Mouse (Mus musculus) right cerebral cortex, postnatal 14 days (tissue): ENCODE data around the gene Tlk1.

Source experiments
- DNase-seq: peaks from one replicate; pipeline ENCODE4 v3.0.0; 2022

Tlk1 gene

DNA sequence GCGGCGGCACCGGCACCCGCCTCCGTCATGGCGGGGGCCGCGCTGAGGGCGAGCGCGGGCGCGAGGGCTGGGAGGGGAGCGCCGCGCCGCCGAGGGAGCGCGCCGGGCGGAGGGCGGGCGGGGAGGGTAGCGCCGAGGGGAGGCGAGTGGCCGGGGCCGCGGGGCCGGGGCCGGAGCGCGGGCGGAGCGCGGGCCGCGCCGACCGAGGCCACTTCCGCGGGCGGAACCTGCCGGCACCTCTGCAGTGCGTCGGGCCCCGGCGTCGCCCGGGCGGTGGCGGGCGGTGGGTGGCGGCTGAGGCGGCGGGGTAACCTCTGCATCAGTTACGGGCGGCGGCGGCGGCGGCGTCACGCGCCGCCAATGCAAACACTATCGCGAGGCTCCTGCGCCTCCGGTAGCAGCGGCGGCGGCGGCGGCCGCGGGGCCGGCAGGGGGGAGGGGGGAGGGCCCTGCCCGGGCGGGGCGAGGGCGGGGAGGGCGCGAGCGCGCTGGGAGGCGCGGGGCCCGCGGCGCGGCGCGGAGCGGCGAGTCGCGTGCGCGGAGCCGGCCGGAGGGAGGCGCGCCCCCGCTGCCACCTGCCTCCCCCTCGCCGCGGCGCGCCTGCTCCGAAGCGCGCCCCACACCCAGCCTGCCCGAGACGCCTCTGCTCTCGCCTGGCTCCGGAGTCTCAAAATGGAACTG is at the start of gene Tlk1:
TSS of gene Tlk1 (minus strand) at position 358 of the 681 bp plus-strand sequence.
- peak; percentile 72 for DNase-seq

DNA sequence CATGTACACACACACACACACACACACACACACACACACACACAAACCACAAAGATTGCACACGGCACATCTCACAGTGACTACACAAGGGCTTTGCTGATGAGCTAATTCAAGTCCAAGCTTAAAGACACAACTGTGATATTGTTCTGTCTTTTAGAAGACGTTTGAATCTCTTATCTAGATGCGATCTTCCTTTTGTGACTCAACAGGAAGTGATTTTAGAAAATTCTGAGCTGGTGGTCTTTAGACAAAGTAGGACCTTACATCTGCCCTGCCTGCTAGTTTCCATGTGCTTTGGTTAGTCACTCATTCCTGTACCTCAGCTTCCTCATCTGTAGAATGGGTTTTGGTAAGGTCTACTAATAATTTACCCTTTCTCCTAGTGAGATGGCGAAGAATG is 49.6 kb upstream of the Tlk1 start:
- DNase-seq, result no peak

DNA sequence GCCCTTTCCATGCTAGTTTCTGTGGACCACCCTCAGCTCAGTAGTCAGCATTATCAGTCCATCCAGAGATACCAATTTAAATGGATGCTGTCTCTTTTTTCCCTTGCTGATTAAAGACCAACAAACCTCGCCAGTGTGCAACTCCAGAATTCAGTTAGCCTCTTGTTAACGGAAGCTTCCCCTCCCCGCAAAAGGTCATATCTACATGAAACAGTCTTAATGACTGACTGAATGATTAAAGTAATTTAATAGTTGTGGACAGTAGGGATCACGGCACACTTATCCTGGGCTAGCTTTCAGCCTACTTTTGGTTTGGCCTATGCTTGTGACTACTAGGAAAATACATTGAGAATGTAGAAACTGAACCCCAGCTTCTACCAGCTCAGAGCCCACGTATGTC is 47.6 kb upstream of the Tlk1 start:
- DNase-seq, result no peak

DNA sequence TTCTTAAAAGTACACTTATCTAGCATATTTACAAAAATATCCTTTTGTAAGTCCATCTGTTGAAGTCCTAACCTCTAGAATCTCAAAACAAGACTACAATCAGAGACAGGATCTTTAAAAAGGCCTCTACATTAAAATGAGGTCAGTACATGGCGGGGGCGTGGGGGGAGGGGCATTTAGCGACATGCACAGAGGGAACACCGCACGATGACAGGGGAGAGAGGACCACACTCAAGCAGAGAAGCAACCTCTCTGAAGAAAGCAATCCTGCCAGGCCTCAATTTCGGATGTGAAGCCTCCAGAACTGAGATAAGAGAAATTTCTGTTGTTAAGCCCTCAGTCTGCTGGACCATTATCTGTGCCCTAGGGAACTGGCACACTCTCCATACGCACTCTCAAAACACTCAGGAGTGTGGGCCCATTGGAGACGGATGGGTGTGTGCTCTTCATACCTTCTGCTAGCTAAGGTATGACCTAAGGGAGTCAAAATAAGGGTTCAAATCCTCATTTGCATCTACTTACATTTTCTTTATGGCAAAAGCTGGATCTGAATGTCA is 46.0 kb upstream of the Tlk1 start:
- DNase-seq, result no peak

- DNase-seq, result no peak
Measured at GRCm38 (mm10) chr2:70870819-70871218, 45.3 kb upstream of the Tlk1 start.

DNA sequence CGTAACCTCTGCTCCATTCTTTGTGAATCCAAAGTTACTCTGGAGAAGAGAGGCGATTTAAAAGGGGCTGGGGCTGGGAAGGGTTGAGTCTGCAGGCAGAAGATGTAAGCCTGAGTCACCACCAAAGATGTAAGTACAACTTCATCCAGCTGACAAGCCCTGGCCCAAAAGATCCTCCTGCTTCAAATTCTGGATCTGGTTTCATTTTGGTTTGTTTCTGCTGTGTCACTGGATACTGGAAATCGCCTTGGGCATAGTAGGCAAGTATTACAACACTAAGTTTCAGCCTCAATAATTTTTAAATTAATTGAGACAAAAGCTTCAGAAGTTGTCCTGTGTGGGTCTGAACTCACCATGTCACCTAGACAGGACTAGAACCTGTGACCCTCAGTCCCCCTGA is 43.6 kb upstream of the Tlk1 start:
- DNase-seq, result no peak

DNA sequence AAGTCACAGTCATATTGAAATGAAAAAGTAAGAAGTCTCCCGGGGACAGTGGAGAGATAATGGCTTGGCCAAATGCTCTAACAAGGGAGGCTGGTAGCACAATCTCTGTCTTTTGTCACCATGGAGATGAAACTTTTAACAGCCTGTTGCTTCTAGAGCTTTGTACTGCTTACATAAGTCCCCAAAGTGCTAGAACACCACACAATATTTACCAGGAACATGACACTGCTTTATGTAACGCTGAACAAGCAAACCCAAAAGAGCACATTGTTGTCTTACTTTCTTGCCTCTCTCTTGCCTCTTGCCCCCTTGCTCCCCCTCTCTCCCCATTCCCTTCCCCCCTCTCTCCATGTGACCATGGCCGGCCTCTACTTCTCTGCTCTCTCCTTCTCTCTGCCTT is 41.7 kb upstream of the Tlk1 start:
- DNase-seq, result no peak

GRCm38 (mm10) chr2:70862881-70863280 is 37.4 kb upstream of the Tlk1 start:
- DNase-seq, result no peak

GRCm38 (mm10) chr2:70859740-70860139 is 34.2 kb upstream of the Tlk1 start:
- DNase-seq, result peak; percentile 17

DNA sequence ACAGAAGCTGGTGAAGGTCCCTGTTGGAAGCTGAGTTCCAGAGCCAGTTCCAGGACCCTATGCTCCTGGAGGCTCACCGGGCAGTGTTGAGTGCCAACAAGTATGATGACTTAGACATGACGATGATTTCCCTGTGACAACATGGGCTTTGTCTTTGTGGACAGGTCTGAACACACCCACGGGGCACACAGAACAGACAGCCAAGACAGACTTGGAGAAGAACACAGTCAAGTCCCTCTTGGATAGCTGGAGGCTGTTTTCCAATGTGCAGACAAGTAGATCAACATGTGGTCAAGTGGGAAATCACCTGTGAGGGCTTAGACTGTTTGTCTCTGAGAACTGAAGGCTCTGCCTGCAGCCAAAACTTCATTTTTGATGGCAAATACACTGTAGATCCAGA is 31.4 kb upstream of the Tlk1 start:
- DNase-seq, result no peak

- no peak for DNase-seq
Measured at GRCm38 (mm10) chr2:70854231-70854888, 28.8 kb upstream of the Tlk1 start.

- DNase-seq, result no peak
Measured at GRCm38 (mm10) chr2:70853329-70853728, 27.8 kb upstream of the Tlk1 start.

DNA sequence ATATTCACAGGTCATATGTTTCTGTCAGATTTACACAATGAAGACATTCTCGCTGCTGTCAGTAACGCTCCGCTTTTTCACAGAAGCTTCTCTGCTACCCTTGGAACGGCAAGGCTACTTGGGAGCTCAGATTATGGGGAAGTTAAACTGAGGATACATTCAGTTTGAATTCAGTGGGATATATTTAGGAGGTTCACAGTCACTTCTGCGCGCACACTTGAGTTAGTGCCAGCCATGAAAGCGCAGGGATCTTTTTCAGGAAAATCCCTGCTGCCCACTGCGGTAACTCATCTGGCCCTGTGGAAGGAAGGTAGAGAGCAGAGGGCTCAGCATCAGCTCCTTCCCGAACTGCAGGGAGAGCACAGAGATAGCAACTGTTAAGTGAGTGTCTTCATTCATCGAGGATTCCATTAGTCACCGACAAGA is 27.3 kb upstream of the Tlk1 start:
- DNase-seq, result peak; percentile 42

DNA sequence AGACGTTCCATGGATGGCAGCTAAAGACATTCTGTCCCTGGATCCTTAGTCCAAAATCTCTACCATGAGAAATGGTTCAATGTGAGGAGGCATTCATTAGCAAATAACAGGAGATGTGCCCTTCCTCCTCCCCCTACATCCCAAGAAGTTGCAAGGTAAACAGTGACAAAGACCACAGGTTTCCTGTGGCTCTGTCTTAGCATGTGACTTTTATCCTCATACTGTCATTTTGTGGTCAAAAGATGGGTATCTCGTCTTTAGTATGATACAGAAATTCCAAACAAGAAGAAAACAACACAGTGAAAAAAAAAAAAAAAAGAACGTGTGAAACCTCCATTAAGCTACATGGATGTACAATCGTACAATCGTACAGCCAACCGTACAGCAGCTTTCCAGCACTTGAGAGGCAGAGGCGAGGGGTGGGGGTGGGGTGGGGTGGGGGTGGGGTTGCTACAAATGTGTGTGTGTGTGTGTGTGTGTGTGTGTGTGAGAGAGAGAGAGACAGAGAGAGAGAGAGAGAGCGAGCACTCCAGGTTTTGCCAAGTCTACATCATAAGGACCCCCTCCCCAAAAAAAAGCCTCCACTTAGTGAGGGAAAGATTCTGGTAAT is 26.8 kb upstream of the Tlk1 start:
- DNase-seq, result no peak

- DNase-seq, result no peak
Measured at GRCm38 (mm10) chr2:70845871-70846270, 20.3 kb upstream of the Tlk1 start.

- no peak for DNase-seq
Measured at GRCm38 (mm10) chr2:70844694-70845395, 19.3 kb upstream of the Tlk1 start.

DNA sequence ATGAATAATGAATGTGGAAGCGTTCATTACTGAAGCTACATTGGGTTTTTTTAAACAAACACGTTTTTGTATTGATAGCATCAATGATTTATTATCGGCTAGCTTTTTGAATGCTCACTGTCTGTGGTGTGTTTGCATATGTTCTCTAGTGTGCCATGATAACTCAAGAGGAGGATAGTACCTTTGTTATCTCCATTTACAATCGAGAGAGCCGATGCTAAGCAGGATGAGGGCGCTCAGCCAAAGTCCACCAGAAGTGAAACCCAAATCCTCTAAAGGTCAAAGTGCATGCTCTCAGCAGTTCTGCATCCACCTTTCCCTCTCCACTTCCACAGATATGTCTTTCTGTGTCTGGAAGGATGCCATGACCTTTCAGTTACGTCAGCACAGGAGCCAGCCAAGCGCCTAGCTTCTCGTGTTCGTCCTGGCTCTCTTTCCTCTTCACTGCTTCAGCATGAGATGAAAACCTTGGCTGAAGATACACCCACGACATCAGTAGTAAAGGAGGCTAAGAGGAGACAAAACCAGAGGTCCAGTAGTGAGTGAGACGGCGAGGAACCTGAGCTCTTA is 16.6 kb upstream of the Tlk1 start:
- no peak for DNase-seq

DNA sequence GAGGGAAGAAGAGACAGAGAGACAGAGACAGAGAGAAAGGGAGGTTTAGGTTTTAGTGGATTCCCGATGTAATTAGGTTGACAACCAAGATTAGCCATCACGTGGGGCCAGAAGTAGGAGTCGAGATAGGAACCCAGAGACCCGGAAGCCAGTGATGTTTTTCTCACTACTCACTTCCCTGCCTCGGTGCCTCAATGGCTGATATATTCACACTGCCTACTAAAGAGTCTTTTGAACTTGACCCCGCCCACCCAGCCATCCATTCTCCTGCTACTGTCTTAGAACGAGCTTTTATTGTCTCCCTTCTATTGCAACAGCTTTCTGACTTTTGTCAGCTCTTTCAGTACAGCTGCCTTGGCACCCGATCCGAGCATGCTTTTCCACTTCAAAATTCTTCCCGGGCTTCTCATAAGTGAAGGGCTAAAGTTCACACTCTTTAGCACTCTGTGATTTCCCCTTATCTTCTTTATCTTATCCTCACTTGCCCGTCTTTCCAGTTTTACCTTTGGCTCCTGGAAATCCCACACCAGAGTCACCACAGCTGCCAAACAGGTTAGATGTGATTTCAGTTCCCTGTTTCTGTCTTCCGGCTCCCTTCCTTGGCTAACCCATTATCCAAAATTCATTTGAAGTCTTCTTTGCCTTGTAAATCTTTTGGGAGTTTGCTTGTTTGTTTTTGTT is 13.1 kb upstream of the Tlk1 start:
- no peak for DNase-seq

GRCm38 (mm10) chr2:70836306-70836651 is 10.8 kb upstream of the Tlk1 start:
- DNase-seq, result no peak

GRCm38 (mm10) chr2:70835641-70836305 is 10.2 kb upstream of the Tlk1 start:
- DNase-seq, result no peak

GRCm38 (mm10) chr2:70835209-70835608 is 9.7 kb upstream of the Tlk1 start:
- no peak for DNase-seq

GRCm38 (mm10) chr2:70833261-70833660 is 7.7 kb upstream of the Tlk1 start:
- no peak for DNase-seq
